Mouse (Mus musculus) forebrain, embryonic 10.5 days (tissue): ENCODE results near the gene Zmpste24. TPM values are rescaled to one million over a fixed set of nuclear protein-coding genes. Genes with fewer than 3 reads are reported as not detected.

Experiments
- polyA plus RNA-seq: library from polyadenylated mRNA; unstranded; fragments of >200 nt; fragmentation: Nextera tagmentation; extraction: Ambion mirVana; gene quantifications from 2 replicates; pipeline ENCODE4 v1.2.1, GENCODE M21; 2016

Gene Zmpste24
- polyA plus RNA-seq, 1 experiment from 2014 or later: 33.8 TPM

Other genes with a start within 250 kb of the Zmpste24 start
- gene Rims3, start 243.4 kb downstream of the Zmpste24 start, polyA plus RNA-seq: 3.1 and 3.8 TPM in 2 replicates
- gene Exo5, start 173.2 kb downstream of the Zmpste24 start, polyA plus RNA-seq: 36.2 and 40.1 TPM in 2 replicates
- gene Zfp69, start 146.5 kb downstream of the Zmpste24 start, polyA plus RNA-seq: 9.9 and 10.5 TPM in 2 replicates
- 11.3 and 13.5 TPM in 2 replicates for gene Smap2, start 81.0 kb downstream of the Zmpste24 start, polyA plus RNA-seq
- gene Col9a2, start 58.9 kb downstream of the Zmpste24 start, polyA plus RNA-seq: 1.4 and 1.5 TPM in 2 replicates
- not detected in 2 replicates for gene Tmco2, start 11.0 kb upstream of the Zmpste24 start, polyA plus RNA-seq
- gene Rlf, start 116.8 kb upstream of the Zmpste24 start, polyA plus RNA-seq: 25.7 and 29.8 TPM in 2 replicates
- gene Gm12888, start 226.7 kb upstream of the Zmpste24 start, polyA plus RNA-seq: not detected in 2 replicates